Mouse (Mus musculus): ENCODE measurements around the gene Dazl. TPM values are rescaled to one million over a fixed set of nuclear protein-coding genes. Genes with fewer than 3 reads are reported as not detected.

Dazl gene
- polyA plus RNA-seq, 1 experiment, result not detected

GRCm38 (mm10) chr17:50231206-50231605, 62.2 kb downstream of the Dazl start:
- Histone ChIP-seq H3K4me3 (ENCODE audit: insufficient read depth, poor library complexity, severe bottlenecking) (no peak overlapping the region), H3ac (ENCODE audit: control insufficient read depth, insufficient read length, low read depth) (no peak overlapping the region), H3K79me2 (ENCODE audit: control insufficient read depth, insufficient read depth) (no peaks in the 10 kb centered on the region), H3K79me3 (ENCODE audit: low read depth) (no peaks in the 10 kb centered on the region), H3K36me3 (ENCODE audit: control insufficient read depth, insufficient read depth) (no peaks in the 10 kb centered on the region), H3K27me3 (ENCODE audit: control insufficient read depth, insufficient read depth, insufficient read length) (no peaks in the 10 kb centered on the region)
- TF ChIP-seq CTCF (IDR thresholded peaks at IDR 0.05; ENCODE audit: control insufficient read depth, insufficient read depth, insufficient read length) (no peak), FOSL1 (IDR thresholded peaks at IDR 0.05; ENCODE audit: insufficient read depth, low read length, poor library complexity, severe bottlenecking) (no peak), MYOG (IDR thresholded peaks at IDR 0.05; ENCODE audit: control insufficient read depth, extremely low read depth, insufficient read length) (no peak), USF1 (IDR thresholded peaks at IDR 0.05; ENCODE audit: low read depth) (no peak), MAX (IDR thresholded peaks at IDR 0.05) (no peak), MYOD1 (IDR thresholded peaks at IDR 0.05; ENCODE audit: control insufficient read depth, insufficient read length, low read depth) (no peak), CEBPB (IDR thresholded peaks at IDR 0.05; ENCODE audit: low read depth) (no peak)

DNA sequence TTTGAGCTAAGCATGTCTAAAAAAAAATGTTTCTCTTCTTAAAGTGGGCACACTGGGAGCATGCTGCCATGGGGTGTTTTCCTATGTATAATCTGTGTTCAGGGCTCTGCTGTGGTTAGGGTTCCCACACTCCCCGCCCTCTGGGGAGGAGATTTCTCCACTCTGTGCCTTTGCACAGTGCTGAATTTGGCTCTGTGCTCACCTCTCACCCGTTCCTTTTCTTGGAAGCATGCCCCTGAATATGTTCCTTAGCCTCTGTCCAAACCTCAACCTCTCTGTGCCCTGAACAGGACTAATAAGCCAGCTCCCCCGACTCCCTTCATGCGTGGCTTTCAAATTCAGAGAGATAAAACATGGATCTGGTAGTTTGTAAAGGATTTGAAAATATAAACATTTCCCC, 63.9 kb downstream of the Dazl start:
- Histone ChIP-seq H3K79me2 (ENCODE audit: control insufficient read depth, insufficient read depth) (no peaks in the 10 kb centered on the region), H3K4me3 (ENCODE audit: insufficient read depth, poor library complexity, severe bottlenecking) (no peak overlapping the region), H3K79me3 (ENCODE audit: low read depth) (no peaks in the 10 kb centered on the region), H3ac (ENCODE audit: control insufficient read depth, insufficient read length, low read depth) (no peak overlapping the region), H3K27me3 (ENCODE audit: control insufficient read depth, insufficient read depth, insufficient read length) (no peaks in the 10 kb centered on the region), H3K36me3 (ENCODE audit: control insufficient read depth, insufficient read depth) (no peaks in the 10 kb centered on the region)
- TF ChIP-seq MYOG (IDR thresholded peaks at IDR 0.05; ENCODE audit: control insufficient read depth, extremely low read depth, insufficient read length) (no peak), CEBPB (IDR thresholded peaks at IDR 0.05; ENCODE audit: low read depth) (no peak), CTCF (IDR thresholded peaks at IDR 0.05; ENCODE audit: control insufficient read depth, insufficient read depth, insufficient read length) (no peak), USF1 (IDR thresholded peaks at IDR 0.05; ENCODE audit: low read depth) (no peak), MAX (IDR thresholded peaks at IDR 0.05) (no peak)

Other genes starting within 250 kb of the Dazl start
- 0.35 TPM for gene Rftn1, start 103.0 kb downstream of the Dazl start, polyA plus RNA-seq (2012; fragmentation: generic; extraction: Trizol)
- 4.3 TPM for gene Plcl2, start 215.8 kb upstream of the Dazl start, polyA plus RNA-seq (2012; fragmentation: generic; extraction: Trizol)